Comparison of ENCODE assay signal across 1 mouse cellular context in genomic region chr2:30048699-30049388, GRCm38 (mm10).
TF ChIP-seq lines count a peak whose summit lies in the region.

Gene Wdr34 (minus strand): TSS chr2:30048881.

TF ChIP-seq in CH12.LX, 34 proteins besides CTCF, POLR2A, EP300 and RAD21 (continued from another document):
- TF ChIP-seq SMC3 (IDR thresholded peaks at IDR 0.05; ENCODE audit: low read depth, low read length) (no peak), PAX5 (IDR thresholded peaks at IDR 0.05; ENCODE audit: low read length) (no peak), MEF2A (IDR thresholded peaks at IDR 0.05; ENCODE audit: borderline replicate concordance, low read depth, low read length) (peak; percentile 7; the same call in 1 of the 2 replicates), TCF12 (IDR thresholded peaks at IDR 0.05; ENCODE audit: low read depth, low read length) (peak; percentile 86), ZNF384 (IDR thresholded peaks at IDR 0.05; ENCODE audit: low read depth, low read length) (no peak), MAX (IDR thresholded peaks at IDR 0.05; ENCODE audit: low read length) (no peak; the same call in 1 of the 2 replicates), CHD2 (IDR thresholded peaks at IDR 0.05; ENCODE audit: low read length) (peak; percentile 58; the same call in 1 of the 2 replicates), MAZ (IDR thresholded peaks at IDR 0.05; ENCODE audit: low read depth, low read length) (peak; percentile 66; the same call in 1 of the 2 replicates), KAT2A (IDR thresholded peaks at IDR 0.05; ENCODE audit: insufficient replicate concordance, low read length) (peak; percentile 80; the same call in 1 of the 2 replicates), USF1 (IDR thresholded peaks at IDR 0.05; ENCODE audit: low read depth, low read length) (no peak), SIN3A (IDR thresholded peaks at IDR 0.05; ENCODE audit: low read length) (peak; percentile 98), GABPA (IDR thresholded peaks at IDR 0.05; ENCODE audit: insufficient replicate concordance, low read depth, low read length) (no peak), IRF4 (IDR thresholded peaks at IDR 0.05; ENCODE audit: low read depth, low read length) (0 out of 2 replicates have a peak, but pooled peaks have one; percentile 15), ELF1 (IDR thresholded peaks at IDR 0.05; ENCODE audit: low read depth, low read length) (peak; percentile 89), NELFE (IDR thresholded peaks at IDR 0.05; ENCODE audit: low read depth, low read length) (0 out of 2 replicates have a peak, but pooled peaks have one; percentile 55), E2F4 (IDR thresholded peaks at IDR 0.05; ENCODE audit: insufficient replicate concordance, low read depth, low read length) (peak; percentile 59; the same call in 1 of the 2 replicates), TBP (conservative IDR thresholded peaks at IDR 0.05; ENCODE audit: low read depth, low read length) (0 out of 2 replicates have a peak, but pooled peaks have one; percentile 71), POLR2AphosphoS2 (IDR thresholded peaks at IDR 0.05; ENCODE audit: low read depth, low read length) (no peak; the same call in 1 of the 2 replicates)
